Mouse (Mus musculus) thymus, adult 18-20 months (tissue): ENCODE measurements around the gene Ccdc12.
A peak's percentile ranks its signal among the peaks of the same experiment; 100 is the strongest.

Source experiments
- DNase-seq, 2 experiments: peaks; one replicate each; pipeline ENCODE4 v3.0.0; 2022; ENCODE audit warnings: mixed read lengths in 2 of 2

The Ccdc12 gene

GRCm38 (mm10) chr9:110711532-110711931 is 55.2 kb downstream of the Ccdc12 start:
- DNase-seq: no peak

GRCm38 (mm10) chr9:110711996-110712395 is 55.7 kb downstream of the Ccdc12 start:
- no peak for DNase-seq

- DNase-seq: no peak
Observed at GRCm38 (mm10) chr9:110712545-110712944, 56.2 kb downstream of the Ccdc12 start.

DNA sequence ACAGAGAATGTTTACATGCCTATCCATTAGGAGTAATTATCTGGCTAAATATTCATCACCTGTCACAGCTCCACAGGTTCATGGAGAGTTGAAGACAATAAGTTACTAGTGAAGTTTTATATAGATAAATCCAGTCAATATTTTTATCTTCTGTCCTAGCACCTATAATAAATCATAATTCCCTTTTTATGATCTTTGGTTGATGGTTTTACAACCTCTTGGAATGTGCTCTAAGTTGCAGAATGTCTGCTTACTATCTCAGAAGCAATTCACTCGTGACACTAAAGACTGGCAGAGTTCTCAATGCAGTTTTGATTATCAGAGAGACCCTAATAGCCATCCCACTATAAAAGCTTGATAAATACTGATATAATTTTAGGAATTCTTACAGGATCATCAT is 57.1 kb downstream of the Ccdc12 start:
- DNase-seq: no peak

- no peak for DNase-seq
Observed at GRCm38 (mm10) chr9:110715426-110715825, 59.1 kb downstream of the Ccdc12 start.

DNA sequence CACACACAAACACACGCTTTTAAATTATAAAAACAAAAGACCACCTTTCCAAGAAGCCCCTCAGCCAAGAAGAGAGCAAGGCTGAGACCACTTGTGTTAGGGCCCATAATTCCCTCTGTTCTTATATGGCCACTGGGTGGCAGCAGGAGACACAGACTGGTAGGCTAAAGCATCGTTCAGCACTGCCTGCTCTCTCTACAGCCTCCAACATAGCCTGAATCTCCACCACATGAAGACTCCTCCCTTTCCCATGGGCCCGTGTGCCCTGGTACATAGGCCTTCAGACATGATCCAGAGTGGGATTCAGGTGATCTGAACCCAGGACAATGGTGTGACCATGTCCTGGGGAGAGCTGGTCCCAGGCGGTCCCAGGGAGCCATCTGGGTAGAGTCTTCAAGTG is 60.5 kb downstream of the Ccdc12 start:
- no peak for DNase-seq

- no peak for DNase-seq
Observed at GRCm38 (mm10) chr9:110718071-110718470, 61.8 kb downstream of the Ccdc12 start.

DNA sequence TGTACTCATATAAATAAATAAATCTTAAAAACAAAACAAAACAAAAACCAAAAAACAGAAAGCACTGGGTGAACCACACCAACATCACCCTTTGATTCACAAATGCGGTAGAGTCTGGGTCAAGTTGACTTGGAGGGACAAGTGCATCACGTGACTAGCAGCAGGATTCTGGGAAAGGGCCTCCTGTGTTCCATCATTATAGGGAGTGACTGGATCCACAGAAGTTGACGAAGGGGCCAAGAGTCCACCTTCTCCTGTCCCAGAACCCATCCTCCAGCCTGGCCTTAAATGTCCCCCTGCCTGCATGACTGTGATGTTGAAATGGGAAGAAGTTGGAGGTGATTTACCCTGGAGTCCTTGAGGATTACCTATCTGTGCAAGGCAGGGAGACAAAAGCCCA is 62.5 kb downstream of the Ccdc12 start:
- no peak for DNase-seq

DNA sequence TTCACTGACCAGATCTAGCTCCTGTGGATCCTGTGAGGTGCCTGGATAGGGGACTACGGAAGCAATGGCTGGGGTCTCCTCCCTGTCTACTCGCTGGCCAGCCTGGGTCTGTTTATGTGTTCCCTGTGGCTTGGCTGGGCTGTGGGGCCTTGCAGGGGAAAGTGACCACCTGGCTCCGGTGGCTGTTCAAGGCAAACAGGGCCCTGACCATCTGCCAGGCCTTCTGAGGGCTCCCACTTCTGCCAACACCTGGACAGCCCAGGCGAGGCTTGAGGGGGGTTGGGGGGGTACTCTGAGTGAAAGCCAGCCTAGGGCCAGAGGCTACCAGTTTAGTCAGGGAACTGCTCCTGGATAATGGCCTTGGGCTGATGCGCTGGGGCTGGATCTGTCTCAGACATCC is 63.7 kb downstream of the Ccdc12 start:
- DNase-seq: no peak

- no peak for DNase-seq
Observed at GRCm38 (mm10) chr9:110722060-110722459, 65.8 kb downstream of the Ccdc12 start.

DNA sequence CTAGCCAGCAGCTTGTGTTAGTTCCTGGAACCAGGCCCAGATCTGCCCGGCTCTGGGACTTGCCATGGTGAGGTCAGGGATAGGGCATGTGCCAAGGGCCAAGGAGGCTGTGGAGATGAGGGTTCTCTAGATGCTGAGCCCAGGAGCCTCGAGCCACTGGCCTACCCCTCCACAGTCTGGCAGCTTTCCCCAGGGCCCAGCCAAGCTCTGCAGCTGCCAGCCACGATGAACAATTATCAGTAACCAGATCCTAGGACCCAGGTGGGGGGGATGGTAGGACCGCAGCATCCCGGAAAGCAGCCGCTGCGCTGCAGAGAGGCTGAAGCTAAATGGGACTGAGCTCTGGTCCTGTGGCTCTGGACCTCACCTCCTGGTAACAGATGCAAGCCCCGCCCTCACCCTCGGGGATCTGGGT is 69.4 kb downstream of the Ccdc12 start:
- no peak for DNase-seq

GRCm38 (mm10) chr9:110726867-110727266 is 70.6 kb downstream of the Ccdc12 start:
- no peak for DNase-seq

- peak; percentile 35 to 40 for DNase-seq
Observed at GRCm38 (mm10) chr9:110729841-110730240, 73.5 kb downstream of the Ccdc12 start.

DNA sequence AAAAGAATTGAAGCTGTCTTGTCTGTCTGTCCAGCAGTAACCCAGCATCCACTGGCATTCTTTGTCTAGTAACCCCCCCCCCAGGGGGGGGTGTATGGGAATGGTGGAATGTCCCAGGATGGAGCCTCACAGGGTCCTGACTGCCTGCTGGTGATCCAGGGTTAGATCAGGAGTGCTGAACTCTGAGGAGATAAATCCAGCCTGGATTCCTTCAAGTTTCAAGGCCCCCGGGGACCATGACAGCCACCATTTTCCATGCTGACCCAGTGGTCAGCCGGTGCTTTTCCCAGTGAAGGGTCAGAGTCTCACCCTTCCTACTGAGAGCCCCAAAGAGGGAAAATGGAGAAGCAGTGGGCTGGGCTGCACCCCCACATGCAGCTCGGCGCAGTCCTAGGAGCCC is 75.6 kb downstream of the Ccdc12 start:
- DNase-seq: no peak

- peak; percentile 35 for DNase-seq
Observed at GRCm38 (mm10) chr9:110732623-110733022, 76.3 kb downstream of the Ccdc12 start.

- no peak for DNase-seq
Observed at GRCm38 (mm10) chr9:110733102-110733501, 76.8 kb downstream of the Ccdc12 start.

- DNase-seq: no peak
Observed at GRCm38 (mm10) chr9:110734154-110734553, 77.9 kb downstream of the Ccdc12 start.

- DNase-seq: no peak
Observed at GRCm38 (mm10) chr9:110736362-110736761, 80.1 kb downstream of the Ccdc12 start.

DNA sequence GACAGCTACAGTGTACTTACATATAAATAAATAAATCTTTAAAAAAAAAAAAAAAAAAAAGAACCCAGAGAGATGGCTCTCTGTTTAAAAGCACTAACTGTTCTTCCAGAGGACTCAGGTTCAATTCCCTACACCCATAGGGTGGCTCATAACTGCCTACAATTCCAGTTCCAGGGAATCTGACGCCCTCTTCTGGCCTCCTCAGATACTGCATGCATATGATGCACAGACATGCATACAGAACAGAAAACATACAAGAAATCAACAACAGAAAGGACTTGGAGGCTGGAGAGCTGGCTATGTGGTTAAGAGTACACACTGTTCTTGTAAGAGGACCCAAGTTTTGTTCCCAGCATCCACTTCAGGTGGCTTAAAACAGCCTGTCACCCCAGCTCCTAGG is 81.8 kb downstream of the Ccdc12 start:
- DNase-seq: no peak

DNA sequence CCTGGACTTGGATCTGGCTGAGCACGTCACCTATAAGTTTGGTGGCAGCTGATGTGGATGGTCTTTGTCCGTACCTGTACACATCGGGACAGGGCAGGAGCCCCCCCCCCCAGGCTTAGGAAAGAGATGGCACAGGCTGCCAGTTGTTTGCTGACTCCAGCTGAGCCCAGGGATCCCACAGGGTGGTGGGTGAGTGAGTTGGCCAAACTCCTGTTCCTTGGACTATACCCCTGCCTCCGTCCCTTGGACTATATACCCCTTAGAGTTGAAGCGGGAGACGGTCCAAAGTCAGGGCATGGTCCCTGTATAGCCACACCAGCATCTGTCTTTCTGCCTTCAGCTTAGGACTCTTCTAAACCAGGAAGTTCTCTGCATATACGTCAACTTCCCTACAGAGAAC is 83.7 kb downstream of the Ccdc12 start:
- no peak for DNase-seq

- no peak for DNase-seq
Observed at GRCm38 (mm10) chr9:110741711-110742294, 85.5 kb downstream of the Ccdc12 start, which contains the start of gene Myl3. Gene Myl3, plus strand, starts transcription at chr9:110741861.

GRCm38 (mm10) chr9:110742295-110742950 is 86.1 kb downstream of the Ccdc12 start:
- DNase-seq: no peak

DNA sequence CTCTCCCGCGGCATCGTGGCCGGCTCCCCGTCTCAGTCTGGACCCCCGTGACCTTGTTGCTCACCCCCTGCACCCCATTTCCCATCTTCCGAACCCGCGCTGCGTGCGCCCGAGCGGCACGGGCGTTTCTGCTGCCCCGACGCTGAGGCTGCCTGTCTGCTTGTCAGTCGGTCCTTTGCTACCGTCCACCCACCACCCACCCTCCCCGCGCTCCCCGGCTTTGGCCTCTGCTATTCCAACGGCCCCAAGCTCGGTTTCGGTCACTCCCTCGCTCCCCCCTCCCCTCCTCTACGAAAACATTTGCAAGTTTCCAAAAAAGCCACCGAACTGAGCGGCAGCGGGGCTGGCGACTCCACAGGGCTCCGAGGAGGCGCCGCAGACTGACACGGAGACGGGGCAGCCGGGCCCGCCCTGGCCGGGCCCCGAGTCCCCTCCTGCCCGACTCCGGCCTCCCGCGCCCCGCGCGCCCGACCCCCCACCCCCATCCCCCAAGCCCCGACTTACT is 86.7 kb downstream of the Ccdc12 start:
- no peak for DNase-seq

DNA sequence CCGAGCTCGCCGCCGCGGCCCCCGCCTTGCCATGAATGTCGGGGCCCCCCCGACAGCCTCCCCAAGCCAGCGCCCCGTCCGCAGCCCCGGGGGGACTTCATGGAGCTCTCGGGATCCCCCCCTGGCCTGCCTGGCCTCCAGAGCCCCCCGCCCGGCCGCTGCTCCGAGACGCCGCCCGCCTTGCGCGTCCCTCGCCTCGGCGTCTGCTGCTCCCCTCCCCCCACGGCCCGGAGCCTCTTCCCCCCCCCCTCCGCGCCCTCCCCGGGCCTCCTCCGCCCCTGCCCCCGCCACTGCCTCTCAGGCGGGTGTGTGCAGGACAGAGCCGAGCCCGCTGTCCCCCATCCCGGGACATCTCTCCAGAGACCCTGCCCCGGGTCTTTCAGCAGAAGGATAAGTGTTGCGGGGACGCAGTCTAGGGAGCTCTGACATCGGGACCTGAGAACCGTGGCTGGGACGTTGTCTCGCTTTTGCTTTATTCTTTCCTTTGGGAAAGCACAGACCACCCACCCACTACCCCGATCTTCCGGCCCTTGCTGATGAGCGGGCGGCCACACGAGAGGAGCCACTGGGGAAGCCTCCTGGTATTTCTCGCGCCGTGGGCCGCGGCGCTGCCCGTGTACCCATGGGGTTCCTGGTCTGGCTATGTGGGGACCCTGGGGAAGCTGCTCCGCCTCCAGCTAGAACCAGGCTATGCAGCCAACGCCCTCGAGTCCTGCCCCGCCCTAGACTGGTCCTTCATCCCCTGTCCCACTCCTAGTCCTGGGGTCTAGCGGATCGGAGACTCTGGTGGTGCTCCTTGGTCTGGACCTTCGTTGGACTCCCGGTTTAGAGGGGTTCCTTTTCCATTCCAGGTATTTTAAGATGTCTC is 87.4 kb downstream of the Ccdc12 start:
- no peak for DNase-seq
